9 mouse cellular contexts compared by ENCODE assay signal in genomic region chr4:40971744-40972143, GRCm38 (mm10). TPM values are rescaled to one million over a fixed set of nuclear protein-coding genes. Genes with fewer than 3 reads are reported as not detected.
A peak's percentile ranks its signal among the peaks of the same experiment; 100 is the strongest.
DNase-seq lines count a peak whose midpoint lies in the region; ATAC-seq and TF ChIP-seq lines count a peak whose summit lies in the region.
"Had no signal": no experiment of that assay in that cellular context is flagged by ENCODE, and none has a peak within 500 bp of the region (broad histone marks: within the 10 kb centered on the region; RNA-seq: fewer than 3 reads in every experiment).

No protein-coding gene starts in this region.

- ATAC-seq in intestine, embryonic 15.5 days, result no peak
- ATAC-seq in lung, postnatal 0 days, result no peak

- H3K36me3 ChIP-seq in forebrain, embryonic 10.5 days (replicated peaks), result peaks cover 35% of the 10 kb centered on the region
- peaks cover 7% of the 10 kb centered on the region; the same call in 1 of the 2 replicates for H3K36me3 ChIP-seq in intestine, embryonic 15.5 days
- H3K36me3 ChIP-seq in lung, postnatal 0 days (ENCODE audit: insufficient read depth, low read length), result peaks cover 4% of the 10 kb centered on the region; the same call in 1 of the 2 replicates

- peak overlapping the region; percentile 97; the same call in 1 of the 2 replicates for H3K27ac ChIP-seq in layer of hippocampus, adult 2 months
- H3K27ac ChIP-seq in forebrain, embryonic 10.5 days, result peak overlapping the region; percentile 94; the same call in 1 of the 2 replicates
- peak overlapping the region; percentile 91; the same call in 1 of the 2 replicates for H3K27ac ChIP-seq in intestine, embryonic 15.5 days
- peak overlapping the region; percentile 97 for H3K27ac ChIP-seq in lung, postnatal 0 days (ENCODE audit: low read length)

- H3K9me3 ChIP-seq in forebrain, embryonic 10.5 days, result no peaks in the 10 kb centered on the region
- H3K9me3 ChIP-seq in intestine, embryonic 15.5 days, result no peaks in the 10 kb centered on the region
- no peaks in the 10 kb centered on the region for H3K9me3 ChIP-seq in lung, postnatal 0 days (ENCODE audit: low read length)

- TF ChIP-seq CTCF in layer of hippocampus, adult 2 months (conservative IDR thresholded peaks at IDR 0.05), result peak; percentile 69
- peak; percentile 77 for TF ChIP-seq CTCF in lung, postnatal 0 days (IDR thresholded peaks at IDR 0.05)

- TF ChIP-seq EP300 in lung, postnatal 0 days (IDR thresholded peaks at IDR 0.05), result 0 out of 2 replicates have a peak, but pooled peaks have one; percentile 14

- no peaks in the 10 kb centered on the region for H3K27me3 ChIP-seq in forebrain, embryonic 10.5 days (ENCODE audit: poor library complexity, severe bottlenecking)
- no peaks in the 10 kb centered on the region for H3K27me3 ChIP-seq in intestine, embryonic 15.5 days (replicated peaks)
- H3K27me3 ChIP-seq in lung, postnatal 0 days (replicated peaks; ENCODE audit: insufficient read depth, low read length), result no peaks in the 10 kb centered on the region

- H3K4me1 ChIP-seq in forebrain, embryonic 10.5 days, result peaks cover 19% of the 10 kb centered on the region
- H3K4me1 ChIP-seq in intestine, embryonic 15.5 days (replicated peaks), result peaks cover 5% of the 10 kb centered on the region
- H3K4me1 ChIP-seq in lung, postnatal 0 days (ENCODE audit: insufficient read depth, low read depth, low read length), result no peaks in the 10 kb centered on the region

- peak overlapping the region; percentile 61 for H3K4me2 ChIP-seq in intestine, embryonic 15.5 days (replicated peaks)
- H3K4me2 ChIP-seq in lung, postnatal 0 days (replicated peaks; ENCODE audit: low read depth, low read length), result peak overlapping the region; percentile 72

- peak overlapping the region; percentile 88; the same call in 1 of the 2 replicates for H3K9ac ChIP-seq in intestine, embryonic 15.5 days
- peak overlapping the region; percentile 80; the same call in 1 of the 2 replicates for H3K9ac ChIP-seq in lung, postnatal 0 days (replicated peaks; ENCODE audit: low read depth)

- WGBS in forebrain, embryonic 10.5 days, result 26% methylated on average over 13 of the region's 13 CpGs
- WGBS in intestine, embryonic 15.5 days, result 23% methylated on average over 13 of the region's 13 CpGs
- WGBS in lung, postnatal 0 days, result 20% methylated on average over 13 of the region's 13 CpGs

- DNase-seq in layer of hippocampus, adult 2 months (ENCODE audit: low spot score in 2 of 2), result peak in 1 of 2 experiments; percentile 39
- no peak for DNase-seq in layer of hippocampus, adult 18-20 months (ENCODE audit: low spot score in 2 of 2)
- peak; percentile 78 for DNase-seq in adrenal gland, postnatal 14 days
- DNase-seq in forebrain, embryonic 10.5 days (ENCODE audit: extremely low spot score, low spot score), result peak; percentile 48
- DNase-seq in lung, postnatal 0 days (ENCODE audit: low spot score), result peak; percentile 78
- peak; percentile 57 for DNase-seq in retina, embryonic 14.5 days (ENCODE audit: low spot score)
- no peak for DNase-seq in ovary, postnatal 36 days (ENCODE audit: low spot score)

- peak overlapping the region; percentile 99 for H3K4me3 ChIP-seq in layer of hippocampus, adult 2 months
- peak overlapping the region; percentile 97 for H3K4me3 ChIP-seq in forebrain, embryonic 10.5 days
- peak overlapping the region; percentile 77 for H3K4me3 ChIP-seq in intestine, embryonic 15.5 days (replicated peaks)
- peak overlapping the region; percentile 84 for H3K4me3 ChIP-seq in lung, postnatal 0 days (ENCODE audit: low read depth, low read length)

RNA-seq across cellular contexts. Expression of gene Nfx1, which starts 1.0 kb away (rescaled TPM):
- total RNA-seq in layer of hippocampus, adult 2 months (2021), result 10 to 100 TPM; 72.0 to 77.1 TPM
- 10 to 100 TPM; 65.6 to 68.7 TPM for total RNA-seq in layer of hippocampus, adult 18-20 months (2021)
- 63.1 and 69.5 TPM in 2 replicates for total RNA-seq in adrenal gland, postnatal 14 days (2021)
- polyA plus RNA-seq in forebrain, embryonic 10.5 days (2016; fragmentation: Nextera tagmentation; extraction: Ambion mirVana), result 102 and 104 TPM in 2 replicates
- polyA plus RNA-seq in intestine, embryonic 15.5 days (2015; fragmentation: Nextera tagmentation; extraction: Ambion mirVana), result 71.8 and 74.7 TPM in 2 replicates
- 31.7 and 34.5 TPM in 2 replicates for polyA plus RNA-seq in lung, postnatal 0 days (2015; fragmentation: Nextera tagmentation; extraction: Ambion mirVana)

RNA-seq across cellular contexts. Expression of gene Chmp5, which starts 23.5 kb away (rescaled TPM):
- total RNA-seq in layer of hippocampus, adult 2 months (2021), result 10 to 100 TPM; 81.5 to 84.7 TPM
- 10 to 100 TPM; 85.7 to 87.2 TPM for total RNA-seq in layer of hippocampus, adult 18-20 months (2021)
- 74.8 and 78.5 TPM in 2 replicates for total RNA-seq in adrenal gland, postnatal 14 days (2021)
- polyA plus RNA-seq in forebrain, embryonic 10.5 days (2016; fragmentation: Nextera tagmentation; extraction: Ambion mirVana), result 88.3 and 89.5 TPM in 2 replicates
- 100 and 110 TPM in 2 replicates for polyA plus RNA-seq in intestine, embryonic 15.5 days (2015; fragmentation: Nextera tagmentation; extraction: Ambion mirVana)
- 150 and 159 TPM in 2 replicates for polyA plus RNA-seq in lung, postnatal 0 days (2015; fragmentation: Nextera tagmentation; extraction: Ambion mirVana)

RNA-seq across cellular contexts. Expression of gene Bag1, which starts 23.6 kb away (rescaled TPM):
- 100 to 1,000 TPM; 149 to 151 TPM for total RNA-seq in layer of hippocampus, adult 2 months (2021)
- 100 to 1,000 TPM; 154 to 156 TPM for total RNA-seq in layer of hippocampus, adult 18-20 months (2021)
- total RNA-seq in adrenal gland, postnatal 14 days (2021), result 247 and 248 TPM in 2 replicates
- polyA plus RNA-seq in forebrain, embryonic 10.5 days (2016; fragmentation: Nextera tagmentation; extraction: Ambion mirVana), result 185 and 188 TPM in 2 replicates
- 172 and 190 TPM in 2 replicates for polyA plus RNA-seq in intestine, embryonic 15.5 days (2015; fragmentation: Nextera tagmentation; extraction: Ambion mirVana)
- 231 and 234 TPM in 2 replicates for polyA plus RNA-seq in lung, postnatal 0 days (2015; fragmentation: Nextera tagmentation; extraction: Ambion mirVana)

RNA-seq across cellular contexts. Expression of gene Spink4, which starts 51.9 kb away (rescaled TPM):
- total RNA-seq in layer of hippocampus, adult 2 months (2021), result not detected
- total RNA-seq in layer of hippocampus, adult 18-20 months (2021), result not detected
- total RNA-seq in adrenal gland, postnatal 14 days (2021), result 2.3 and 2.8 TPM in 2 replicates
- not detected in 2 replicates for polyA plus RNA-seq in forebrain, embryonic 10.5 days (2016; fragmentation: Nextera tagmentation; extraction: Ambion mirVana)
- polyA plus RNA-seq in intestine, embryonic 15.5 days (2015; fragmentation: Nextera tagmentation; extraction: Ambion mirVana), result 309 and 393 TPM in 2 replicates
- 3.5 and 4.6 TPM in 2 replicates for polyA plus RNA-seq in lung, postnatal 0 days (2015; fragmentation: Nextera tagmentation; extraction: Ambion mirVana)
- total RNA-seq: gastrocnemius, postnatal 4 days had no signal

Comparison
In these comparisons a context has a peak if more than half of its experiments do, and no peak if none do; other contexts are left out.
1. DNase-seq: peak in adrenal gland, postnatal 14 days (single experiment), forebrain, embryonic 10.5 days (single experiment), lung, postnatal 0 days (single experiment) and retina, embryonic 14.5 days (single experiment); none in layer of hippocampus, adult 18-20 months (0 of 2) and ovary, postnatal 36 days (single experiment).
2. Peak in every context shown above with its lines, with median percentiles within 50 percentile points of each other: H3K27ac ChIP-seq and H3K4me3 ChIP-seq.